Mouse (Mus musculus): ENCODE data around the gene Nudt11. TPM values are rescaled to one million over a fixed set of nuclear protein-coding genes. Genes with fewer than 3 reads are reported as not detected.
"Not testable (repeated sequence)": the region's sequence is repeated elsewhere in the genome, so short reads cannot be mapped to it uniquely, and the experiment has no call there.

The Nudt11 gene
- 0.12 TPM in 1 of 2 replicates, not detected in the other for polyA plus RNA-seq (2015; fragmentation: Nextera tagmentation; extraction: Ambion mirVana)

DNA sequence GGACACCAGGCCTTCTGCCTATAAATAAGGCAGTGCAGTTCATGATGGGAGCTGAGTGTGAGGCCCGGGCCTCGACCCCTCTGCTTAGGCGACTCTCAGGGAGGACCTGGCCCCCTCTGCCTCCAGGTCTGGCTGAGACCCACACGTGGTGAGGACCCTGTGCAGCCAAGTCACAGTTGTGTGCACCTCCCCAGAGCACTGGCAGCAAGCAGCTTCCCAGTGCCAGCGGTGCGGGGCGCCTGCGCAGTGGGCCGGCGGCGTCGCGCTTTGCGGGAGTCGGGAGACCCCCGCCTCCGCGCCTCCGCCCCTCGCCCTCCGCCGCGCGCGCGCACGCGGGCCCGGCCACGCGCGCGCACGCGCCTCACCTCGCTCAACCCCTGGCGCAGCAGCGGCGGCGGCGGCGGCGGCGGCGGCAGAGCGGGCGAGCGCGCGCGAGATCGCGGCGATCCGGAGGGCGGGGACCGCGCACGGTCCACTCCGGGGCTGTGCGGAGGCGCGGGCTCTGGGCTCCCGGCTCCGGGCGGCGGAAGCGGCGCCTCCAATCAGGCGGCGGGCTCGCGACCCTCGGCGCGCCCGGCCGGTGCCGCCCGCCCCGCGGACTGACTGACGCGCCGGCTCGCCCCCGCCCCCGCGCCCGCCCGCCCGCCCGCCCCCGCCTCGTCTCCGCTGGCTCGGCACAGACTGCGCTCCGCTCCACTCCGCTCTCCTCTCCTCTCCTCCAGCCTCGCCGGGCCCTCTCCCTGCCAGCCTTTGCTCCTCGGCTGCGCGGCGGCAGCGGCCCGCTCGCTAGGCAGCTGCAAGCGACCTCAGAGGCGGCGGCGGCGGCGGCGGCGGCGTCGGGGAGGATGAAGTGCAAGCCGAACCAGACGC lies at the start of gene Nudt11:
Gene Nudt11, plus strand, starts transcription at position 388 of the 870 bp plus-strand sequence.
- H3K4me2 ChIP-seq; H3K27ac ChIP-seq (replicated peaks); ATAC-seq (ENCODE audit: insufficient read depth); H3K36me3 ChIP-seq (replicated peaks); H3K9me3 ChIP-seq (replicated peaks); H3K4me3 ChIP-seq (replicated peaks); H3K4me1 ChIP-seq (replicated peaks); H3K9ac ChIP-seq: not testable (repeated sequence)
- H3K27me3 ChIP-seq = peaks cover 11% of the 10 kb centered on the region; the same call in 1 of the 2 replicates
- no CpG with 5 or more reads among the region's 121 CpGs for WGBS (ENCODE audit: insufficient replicate concordance)

DNA sequence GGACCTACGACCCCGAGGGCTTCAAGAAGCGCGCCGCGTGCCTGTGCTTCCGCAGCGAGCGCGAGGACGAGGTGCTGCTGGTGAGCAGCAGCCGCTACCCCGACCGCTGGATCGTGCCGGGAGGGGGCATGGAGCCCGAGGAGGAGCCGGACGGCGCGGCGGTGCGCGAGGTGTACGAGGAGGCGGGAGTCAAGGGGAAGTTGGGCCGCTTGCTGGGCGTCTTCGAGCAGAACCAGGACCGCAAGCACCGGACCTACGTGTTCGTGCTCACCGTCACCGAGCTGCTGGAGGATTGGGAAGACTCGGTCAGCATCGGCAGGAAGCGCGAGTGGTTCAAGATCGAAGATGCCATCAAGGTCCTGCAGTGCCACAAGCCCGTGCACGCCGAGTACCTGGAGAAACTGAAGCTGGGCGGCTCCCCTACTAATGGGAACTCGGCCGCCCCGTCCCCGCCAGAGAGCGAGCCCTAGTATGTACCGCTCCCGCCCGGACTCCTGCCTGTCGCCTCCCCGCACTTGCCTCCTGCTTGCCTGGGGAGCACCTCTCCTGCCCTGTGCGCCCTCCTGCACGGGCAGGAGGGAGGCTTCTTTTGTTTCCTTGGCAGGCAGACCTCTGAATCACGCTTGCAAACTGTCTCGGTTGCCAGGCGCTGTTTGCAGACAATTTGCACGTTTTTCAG lies 822 bp downstream of the Nudt11 start:
- not testable (repeated sequence) for H3K4me3 ChIP-seq (replicated peaks); H3K9ac ChIP-seq; H3K4me1 ChIP-seq (replicated peaks); H3K27ac ChIP-seq (replicated peaks); H3K9me3 ChIP-seq (replicated peaks); ATAC-seq (ENCODE audit: insufficient read depth); H3K4me2 ChIP-seq; H3K36me3 ChIP-seq (replicated peaks)
- peaks cover 11% of the 10 kb centered on the region; the same call in 1 of the 2 replicates for H3K27me3 ChIP-seq
- WGBS (ENCODE audit: insufficient replicate concordance) = 10% methylated on average over 15 of the region's 60 CpGs

DNA sequence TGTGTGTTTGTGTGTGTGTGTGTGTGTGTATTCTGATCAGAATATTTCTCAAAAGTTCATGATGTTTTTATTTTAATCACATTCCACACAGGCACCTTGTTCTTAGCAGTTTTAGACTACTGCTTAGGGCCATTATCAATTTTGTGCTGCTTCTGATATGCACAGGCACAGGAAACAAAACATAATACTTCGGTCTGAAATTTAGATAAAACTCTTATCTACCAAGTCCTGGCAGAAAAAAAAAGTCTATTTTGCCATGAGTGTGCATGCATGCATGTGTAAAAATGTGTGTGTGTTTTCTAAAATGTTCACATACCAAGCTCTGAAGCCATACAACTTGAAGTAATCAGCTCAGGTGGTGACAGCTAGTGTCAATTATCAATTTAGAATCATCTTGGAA lies 14.3 kb downstream of the Nudt11 start:
- ATAC-seq (ENCODE audit: insufficient read depth) = no peak
- Histone ChIP-seq H3K4me2 (no peak overlapping the region), H3K9me3 (replicated peaks) (no peaks in the 10 kb centered on the region), H3K36me3 (replicated peaks) (no peaks in the 10 kb centered on the region), H3K9ac (no peak overlapping the region), H3K4me3 (replicated peaks) (no peak overlapping the region), H3K27ac (replicated peaks) (no peak overlapping the region), H3K27me3 (no peaks in the 10 kb centered on the region), H3K4me1 (replicated peaks) (no peaks in the 10 kb centered on the region)
- 21% methylated on average over 1 of the region's 1 CpGs for WGBS (ENCODE audit: insufficient replicate concordance)

DNA sequence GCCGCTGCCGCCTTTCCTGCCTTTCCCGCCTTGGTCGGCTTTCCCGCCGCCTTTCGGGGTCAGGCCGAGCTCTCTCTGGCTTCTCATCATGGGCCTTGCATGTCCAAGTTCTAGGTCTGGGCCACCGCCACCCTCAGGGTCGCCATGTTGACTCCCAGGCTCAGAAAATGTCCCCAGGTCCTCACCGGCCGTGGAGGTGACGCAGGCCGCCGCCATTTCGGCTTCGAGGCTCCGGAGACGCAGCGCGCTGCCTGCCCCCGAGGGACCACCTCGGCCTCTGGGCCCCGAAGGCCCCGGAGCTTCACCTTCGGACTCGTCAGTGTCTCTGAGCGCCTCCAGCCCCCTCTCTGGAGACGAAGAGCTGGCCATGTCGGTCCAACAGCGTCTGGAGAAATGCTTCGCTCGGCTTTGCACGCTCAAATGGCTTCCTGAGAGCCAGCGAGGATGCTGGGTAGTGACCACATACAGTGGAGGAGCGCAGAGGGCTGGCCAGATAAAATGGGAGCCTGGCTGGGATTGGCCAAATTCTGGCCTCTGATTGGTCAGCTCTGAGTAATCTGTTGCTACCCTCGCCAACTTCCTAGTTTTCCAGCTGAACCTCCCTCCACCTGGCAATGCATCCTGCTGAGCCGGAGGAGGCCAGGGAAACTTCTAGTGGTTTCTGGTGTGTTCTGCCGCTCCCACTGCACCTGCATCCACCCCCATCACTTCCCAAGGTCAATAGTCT lies 35.9 kb downstream of the Nudt11 start, which contains the start of gene AU022751:
Gene AU022751, minus strand, starts transcription at position 466 of the 727 bp plus-strand sequence.
- no peak within 1 kb of the TSS for H3K9ac ChIP-seq
- no peaks in the 10 kb centered on the region for H3K36me3 ChIP-seq (replicated peaks)
- 73% methylated on average over 39 of the region's 39 CpGs for WGBS (ENCODE audit: insufficient replicate concordance)
- H3K4me2 ChIP-seq = no peak within 1 kb of the TSS
- no peak within 1 kb of the TSS for H3K4me3 ChIP-seq (replicated peaks)
- H3K27ac ChIP-seq (replicated peaks) = no peak within 1 kb of the TSS
- no peaks in the 10 kb centered on the region for H3K4me1 ChIP-seq (replicated peaks)
- 0 out of 2 replicates have a peak, but pooled peaks cover 9% of the 10 kb centered on the region for H3K9me3 ChIP-seq (replicated peaks)
- ATAC-seq (ENCODE audit: insufficient read depth) = no peak
- H3K27me3 ChIP-seq = no peaks in the 10 kb centered on the region

DNA sequence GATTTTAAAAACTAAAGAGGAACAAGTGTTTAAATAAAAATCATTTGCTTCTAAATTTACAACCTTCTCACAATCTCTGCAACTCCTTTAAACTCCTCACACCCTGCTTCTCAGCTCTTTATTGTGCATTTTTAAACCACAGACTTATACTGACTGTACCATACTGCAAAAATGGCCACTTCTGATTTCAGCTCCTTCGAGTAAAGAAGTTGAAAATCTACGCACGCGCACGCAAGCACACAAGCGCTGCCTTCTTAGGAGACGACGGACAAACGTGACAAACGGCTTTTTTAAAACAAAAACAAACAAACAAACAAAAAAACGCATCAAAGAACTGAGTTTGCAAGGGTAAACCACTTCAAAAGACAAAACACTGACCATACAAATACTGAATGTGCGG lies 44.3 kb downstream of the Nudt11 start:
- no peak overlapping the region for H3K4me2 ChIP-seq
- H3K36me3 ChIP-seq (replicated peaks) = no peaks in the 10 kb centered on the region
- no peaks in the 10 kb centered on the region for H3K4me1 ChIP-seq (replicated peaks)
- no peak overlapping the region for H3K9ac ChIP-seq
- H3K9me3 ChIP-seq (replicated peaks) = no peaks in the 10 kb centered on the region
- no peak for ATAC-seq (ENCODE audit: insufficient read depth)
- no peak overlapping the region for H3K4me3 ChIP-seq (replicated peaks)
- H3K27ac ChIP-seq (replicated peaks) = no peak overlapping the region
- peaks cover 10% of the 10 kb centered on the region; the same call in 1 of the 2 replicates for H3K27me3 ChIP-seq
- 27% methylated on average over 12 of the region's 12 CpGs for WGBS (ENCODE audit: insufficient replicate concordance)

DNA sequence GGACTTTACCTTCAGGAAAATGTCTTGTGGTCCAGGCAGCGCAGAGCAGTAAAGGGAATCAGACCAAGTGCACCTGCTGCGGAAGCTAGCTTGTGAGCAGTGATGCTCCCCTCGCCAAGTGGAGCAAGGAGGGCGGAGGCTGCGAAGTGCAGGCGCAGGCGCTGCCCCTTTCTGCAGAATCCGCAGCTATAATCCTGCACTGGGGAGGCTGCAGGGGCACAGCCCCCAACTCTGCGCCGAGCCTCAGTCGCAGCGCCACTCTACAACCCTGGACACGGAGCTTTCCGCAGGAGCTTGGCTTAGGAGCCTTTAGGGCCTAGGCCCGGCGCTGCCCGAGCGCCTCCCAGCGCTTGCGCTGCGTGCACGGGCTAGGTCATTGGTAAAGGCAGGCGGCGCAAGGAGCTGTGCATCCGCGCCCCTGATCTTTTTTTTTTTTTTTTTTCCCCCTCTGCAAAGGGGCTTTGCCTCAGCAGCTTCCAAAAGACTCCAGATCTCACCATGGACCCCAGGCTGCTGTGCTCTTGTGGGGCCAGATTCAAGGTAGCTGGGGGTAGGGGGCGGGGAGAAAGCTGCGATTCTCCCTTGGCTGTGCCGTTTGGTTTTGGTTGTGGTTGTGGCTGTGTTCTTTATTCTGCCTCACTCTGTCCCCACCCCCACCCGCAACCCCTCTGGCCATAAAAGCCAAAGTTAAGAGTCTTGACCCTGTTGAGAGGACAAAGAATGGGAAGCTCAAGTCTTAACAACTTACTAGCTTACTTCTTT lies 44.9 kb downstream of the Nudt11 start:
- ATAC-seq (ENCODE audit: insufficient read depth) = no peak
- Histone ChIP-seq H3K4me3 (replicated peaks) (no peak overlapping the region), H3K4me2 (no peak overlapping the region), H3K9ac (no peak overlapping the region), H3K27ac (replicated peaks) (no peak overlapping the region), H3K36me3 (replicated peaks) (no peaks in the 10 kb centered on the region), H3K9me3 (replicated peaks) (no peaks in the 10 kb centered on the region), H3K4me1 (replicated peaks) (no peaks in the 10 kb centered on the region), H3K27me3 (peaks cover 10% of the 10 kb centered on the region; the same call in 1 of the 2 replicates)
- WGBS (ENCODE audit: insufficient replicate concordance) = 14% methylated on average over 28 of the region's 30 CpGs

Small RNA genes lying within 50 kb of the gene (microRNA-seq; reads per million reads assigned to microRNA genes)
- not detected for gene Gm27360

Other genes with a start within 250 kb of the Nudt11 start
- gene AU022751, start 36.0 kb downstream of the Nudt11 start, polyA plus RNA-seq (2015; fragmentation: Nextera tagmentation; extraction: Ambion mirVana) = not detected in 2 replicates
- 0.12 and 0.14 TPM in 2 replicates for gene Nudt10, start 125.6 kb downstream of the Nudt11 start, polyA plus RNA-seq (2015; fragmentation: Nextera tagmentation; extraction: Ambion mirVana)